Mouse (Mus musculus): Measurements from ENCODE around the gene Fcho2.

- TF ChIP-seq MAFK (IDR thresholded peaks at IDR 0.05; ENCODE audit: insufficient read depth, low read depth, low read length) (no peak), HCFC1 (IDR thresholded peaks at IDR 0.05; ENCODE audit: borderline replicate concordance, insufficient read depth, low read length) (no peak), ZC3H11A (IDR thresholded peaks at IDR 0.05; ENCODE audit: borderline replicate concordance, low read depth, low read length) (no peak), ZNF384 (IDR thresholded peaks at IDR 0.05; ENCODE audit: low read depth, low read length) (no peak)
These were observed 17.5 kb upstream of the Fcho2 start for GRCm38 (mm10) chr13:98832451-98833450.

Data from ES-E14 (cell line).